8 mouse cellular contexts compared by ENCODE assay signal in the genomic region with DNA sequence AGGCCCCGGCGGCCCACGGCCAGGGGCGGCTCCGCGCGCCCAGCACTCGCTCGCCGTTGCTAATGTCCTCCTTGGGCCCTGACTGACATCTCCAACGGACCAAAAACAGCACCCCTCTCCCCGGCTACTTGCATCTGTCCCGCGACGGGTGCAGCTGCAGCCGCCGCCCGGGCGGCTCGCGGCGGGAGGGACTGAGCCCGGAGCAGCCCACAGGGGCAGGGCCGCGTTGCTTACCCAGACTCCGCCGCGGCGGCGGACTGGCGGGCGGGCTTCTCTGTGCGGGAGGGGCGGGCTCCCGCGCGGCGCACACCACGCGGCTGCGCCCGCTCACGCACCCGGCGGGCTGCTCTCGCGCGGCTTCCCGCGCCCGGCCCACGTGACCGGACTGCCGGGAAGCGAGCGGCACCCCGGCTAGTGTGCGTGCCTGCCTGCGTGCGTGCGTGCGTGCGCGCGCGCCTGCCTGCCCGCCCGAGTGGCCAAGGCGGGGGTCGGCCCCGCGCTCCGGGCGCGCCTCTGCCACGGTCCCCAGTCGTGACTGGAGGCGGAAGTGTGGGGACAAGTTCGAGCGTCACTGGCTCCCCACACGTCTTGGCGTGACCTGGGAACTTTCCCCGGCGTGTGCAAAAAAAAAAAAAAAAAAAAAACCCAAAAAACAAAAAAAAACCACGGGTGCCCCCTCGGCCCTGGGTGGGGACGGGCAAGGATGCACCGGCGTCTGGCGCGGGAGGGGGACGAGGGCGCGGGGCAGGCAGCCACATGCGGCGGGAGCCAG. TPM values are rescaled to one million over a fixed set of nuclear protein-coding genes. Genes with fewer than 3 reads are reported as not detected.
DNase-seq lines count a peak whose midpoint lies in the region; ATAC-seq and TF ChIP-seq lines count a peak whose summit lies in the region.

A gene (minus strand): TSS at position 397 of the 772 bp plus-strand sequence.

- ATAC-seq in forebrain, embryonic 15.5 days (replicated peaks): peak; percentile 92
- ATAC-seq in neural tube, embryonic 14.5 days (ENCODE audit: low read depth): peak; percentile 88

- no peaks in the 10 kb centered on the region for H3K36me3 ChIP-seq in ES-Bruce4 (ENCODE audit: control insufficient read depth, insufficient read depth, low read length, poor library complexity, severe bottlenecking)
- H3K36me3 ChIP-seq in forebrain, embryonic 15.5 days: no peaks in the 10 kb centered on the region
- no peaks in the 10 kb centered on the region for H3K36me3 ChIP-seq in neural tube, embryonic 14.5 days (ENCODE audit: control insufficient read depth, insufficient read depth, low read length)
- H3K36me3 ChIP-seq in testis, adult 2 months (ENCODE audit: control insufficient read depth, insufficient read depth, low read length): no peaks in the 10 kb centered on the region; the same call in 1 of the 2 replicates

- under 1% methylated on average over 90 of the region's 96 CpGs for WGBS in forebrain, embryonic 15.5 days
- WGBS in neural tube, embryonic 14.5 days: 0% methylated on average over 65 of the region's 96 CpGs

- no peaks in the 10 kb centered on the region for H3K27me3 ChIP-seq in ES-Bruce4 (ENCODE audit: control insufficient read depth, insufficient read depth, low read length, poor library complexity, severe bottlenecking)
- H3K27me3 ChIP-seq in forebrain, embryonic 15.5 days: no peaks in the 10 kb centered on the region
- H3K27me3 ChIP-seq in neural tube, embryonic 14.5 days (ENCODE audit: control insufficient read depth, insufficient read depth, low read length): no peaks in the 10 kb centered on the region
- no peaks in the 10 kb centered on the region for H3K27me3 ChIP-seq in testis, adult 2 months (ENCODE audit: control insufficient read depth, insufficient read depth, low read length)

- peak within 1 kb of the TSS; percentile 90 for H3K4me2 ChIP-seq in forebrain, embryonic 15.5 days (replicated peaks)
- peak within 1 kb of the TSS; percentile 76 for H3K4me2 ChIP-seq in neural tube, embryonic 14.5 days (ENCODE audit: low read depth, low read length)

- intact Hi-C loops in heart, postnatal 25 days (cut with DNase I): no loop called here

- 0 out of 2 replicates have a peak, but pooled peaks have one; percentile 14 for TF ChIP-seq EP300 in ES-Bruce4 (IDR thresholded peaks at IDR 0.05; ENCODE audit: insufficient read depth, low read depth, low read length)

- peak within 1 kb of the TSS; percentile 92 for H3K9ac ChIP-seq in ES-Bruce4 (ENCODE audit: low read depth, poor library complexity, severe bottlenecking)
- peak within 1 kb of the TSS; percentile 99 for H3K9ac ChIP-seq in forebrain, embryonic 15.5 days (replicated peaks)
- H3K9ac ChIP-seq in neural tube, embryonic 14.5 days (replicated peaks; ENCODE audit: low read depth, low read length): peak within 1 kb of the TSS; percentile 97

- H3K27ac ChIP-seq in ES-Bruce4 (ENCODE audit: insufficient read depth, low read length): peak within 1 kb of the TSS; percentile 17; the same call in 1 of the 2 replicates
- peak within 1 kb of the TSS; percentile 98 for H3K27ac ChIP-seq in forebrain, embryonic 15.5 days (replicated peaks)
- peak within 1 kb of the TSS; percentile 98 for H3K27ac ChIP-seq in neural tube, embryonic 14.5 days (ENCODE audit: low read depth, low read length)
- peak within 1 kb of the TSS; percentile 89 for H3K27ac ChIP-seq in testis, adult 2 months (ENCODE audit: control insufficient read depth, insufficient read depth, low read depth, low read length)

- no peak for TF ChIP-seq CTCF in ES-Bruce4 (IDR thresholded peaks at IDR 0.05; ENCODE audit: low read depth, low read length)
- no peak for TF ChIP-seq CTCF in testis, adult 2 months (IDR thresholded peaks at IDR 0.05; ENCODE audit: control insufficient read depth, insufficient read depth, insufficient replicate concordance, low read depth, low read length)

- H3K4me3 ChIP-seq in ES-Bruce4 (ENCODE audit: low read depth, low read length): peak within 1 kb of the TSS; percentile 83
- H3K4me3 ChIP-seq in forebrain, embryonic 15.5 days: peak within 1 kb of the TSS; percentile 66
- H3K4me3 ChIP-seq in neural tube, embryonic 14.5 days (ENCODE audit: low read depth, low read length): peak within 1 kb of the TSS; percentile 90
- peak within 1 kb of the TSS; percentile 89 for H3K4me3 ChIP-seq in testis, adult 2 months (ENCODE audit: control insufficient read depth, low read depth, low read length)

- DNase-seq in cerebellum, adult 11 months: peak; percentile 90
- peak; percentile 78 for DNase-seq in heart, postnatal 25 days (ENCODE audit: low spot score)
- DNase-seq in layer of hippocampus, adult 18-20 months (ENCODE audit: low spot score in 2 of 2): peak; percentile 89 to 93
- DNase-seq in lung, adult 18-20 months: peak; percentile 76 to 84

- no peaks in the 10 kb centered on the region for H3K4me1 ChIP-seq in ES-Bruce4 (ENCODE audit: control insufficient read depth, insufficient read depth, low read length)
- H3K4me1 ChIP-seq in forebrain, embryonic 15.5 days: peaks cover 37% of the 10 kb centered on the region
- H3K4me1 ChIP-seq in neural tube, embryonic 14.5 days (ENCODE audit: control insufficient read depth, insufficient read depth, low read length): peaks cover 29% of the 10 kb centered on the region
- peaks cover 11% of the 10 kb centered on the region for H3K4me1 ChIP-seq in testis, adult 2 months (ENCODE audit: control insufficient read depth, insufficient read depth, low read length)

- H3K9me3 ChIP-seq in ES-Bruce4 (replicated peaks; ENCODE audit: control insufficient read depth, insufficient read depth, low read length, poor library complexity, severe bottlenecking): no peaks in the 10 kb centered on the region
- no peaks in the 10 kb centered on the region for H3K9me3 ChIP-seq in forebrain, embryonic 15.5 days
- no peaks in the 10 kb centered on the region for H3K9me3 ChIP-seq in neural tube, embryonic 14.5 days (ENCODE audit: control insufficient read depth, low read length)

- no peak for TF ChIP-seq POLR2A in ES-Bruce4 (IDR thresholded peaks at IDR 0.05; ENCODE audit: insufficient read depth, low read length)
- TF ChIP-seq POLR2A in testis, adult 2 months (IDR thresholded peaks at IDR 0.05; ENCODE audit: control insufficient read depth, low read depth, low read length): peak; percentile 47

RNA-seq across cellular contexts. Expression of the gene that starts here (rescaled TPM):
- 23.1 and 30.8 TPM in 2 replicates for polyA plus RNA-seq in ES-Bruce4 (2011; ENCODE audit: insufficient read depth, insufficient read length, low read depth, missing spikeins)
- 16.2 and 19.0 TPM in 2 replicates for polyA plus RNA-seq in forebrain, embryonic 15.5 days (2015; fragmentation: Nextera tagmentation; extraction: Ambion mirVana)
- 1 to 10 TPM; 6.7 to 7.8 TPM for total RNA-seq in heart, postnatal 25 days (2021)
- total RNA-seq in layer of hippocampus, adult 18-20 months (2021): 10 to 100 TPM; 14.3 to 16.1 TPM
- 14.5 and 16.6 TPM in 2 replicates for polyA plus RNA-seq in neural tube, embryonic 14.5 days (2014; fragmentation: Nextera tagmentation; extraction: Ambion mirVana)
- 15.7 and 15.8 TPM in 2 replicates for polyA plus RNA-seq in testis, adult 2 months (2012; rRNA removed)

Comparison
In these comparisons a context has a peak if more than half of its experiments do, and no peak if none do; other contexts are left out.
1. Peak in every context shown above with its lines: DNase-seq, ATAC-seq, H3K4me3 ChIP-seq and H3K27ac ChIP-seq.
2. H3K27ac ChIP-seq: peak in every context shown above with its lines; median percentile 98 in forebrain, embryonic 15.5 days; 98 in neural tube, embryonic 14.5 days; 89 in testis, adult 2 months; 17 in ES-Bruce4.